Mouse (Mus musculus) CH12.LX (cell line): ENCODE results near the gene Prpsap2. TPM values are rescaled to one million over a fixed set of nuclear protein-coding genes. Genes with fewer than 3 reads are reported as not detected.

Source experiments
- DNase-seq: peaks from one replicate; pipeline ENCODE4 v3.0.0-alpha.2; 2013; ENCODE audit errors: extremely low read depth
- H3K27ac ChIP-seq: 2 replicates; pipeline ENCODE4 v1.5.1; 2012; ENCODE audit warnings: low read depth, mild to moderate bottlenecking, control low read depth, moderate library complexity; ENCODE audit not compliant: insufficient read depth
- H3K27me3 ChIP-seq: replicated peaks from 2 replicates; pipeline ENCODE3; 2012; ENCODE audit warnings: inconsistent platforms
- H3K36me3 ChIP-seq, 2 experiments: replicated peaks in 1 of 2; 2 replicates each; pipeline versions ENCODE3 to v1.6.1; 2012; ENCODE audit warnings: inconsistent platforms in 1 of 2, low read length in 1 of 2, mild to moderate bottlenecking in 1 of 2, mixed read lengths in 1 of 2, moderate library complexity in 1 of 2; ENCODE audit not compliant: control insufficient read depth in 1 of 2, insufficient read depth in 1 of 2
- H3K4me1 ChIP-seq, 2 experiments: 2 replicates each; pipeline ENCODE4 v1.6.1; 2012; ENCODE audit warnings: inconsistent platforms in 1 of 2, moderate library complexity in 1 of 2; ENCODE audit not compliant: insufficient read depth in 2 of 2, control insufficient read depth in 1 of 2
- H3K4me2 ChIP-seq: 2 replicates; pipeline ENCODE4 v1.6.1; 2012; ENCODE audit warnings: low read depth, mild to moderate bottlenecking, control low read depth; ENCODE audit not compliant: poor library complexity, insufficient read depth, severe bottlenecking
- H3K4me3 ChIP-seq, 3 experiments: fragments of 150-350 bp in 1 of 3; sonication (generic) in 1 of 3; replicated peaks in 1 of 3; 2 replicates each; pipeline versions ENCODE3 to v1.5.1; 2011 to 2012; ENCODE audit warnings: low read depth in 2 of 3, low read length in 2 of 3, mild to moderate bottlenecking in 2 of 3, moderate library complexity in 2 of 3, control low read depth in 1 of 3, improper control_type of control experiment in 1 of 3, inconsistent platforms in 1 of 3, mixed read lengths in 1 of 3; ENCODE audit not compliant: poor library complexity in 1 of 3
- H3K79me2 ChIP-seq: replicated peaks from 2 replicates; pipeline ENCODE4 v1.6.1; 2012; ENCODE audit warnings: mild to moderate bottlenecking, moderate library complexity; ENCODE audit not compliant: control insufficient read depth, poor library complexity, insufficient read depth, severe bottlenecking; ENCODE audit errors: extremely low read depth
- H3K9ac ChIP-seq: 2 replicates; pipeline ENCODE4 v1.6.1; 2012; ENCODE audit warnings: low read depth, mild to moderate bottlenecking, control low read depth, moderate library complexity; ENCODE audit not compliant: insufficient read depth
- H3K9me3 ChIP-seq: replicated peaks from 2 replicates; pipeline ENCODE3; 2012; ENCODE audit warnings: low read length, inconsistent platforms, mixed read lengths
- CHD1 ChIP-seq: IDR thresholded peaks from 2 replicates; pipeline ENCODE4 v1.6.1; 2012; ENCODE audit warnings: low read depth, low read length, improper control_type of control experiment, inconsistent platforms
- ELF1 ChIP-seq: IDR thresholded peaks from 2 replicates; pipeline ENCODE4 v1.6.1; 2014; ENCODE audit warnings: low read depth, mild to moderate bottlenecking, inconsistent platforms, low read length, improper control_type of control experiment
- EP300 ChIP-seq: IDR thresholded peaks from 2 replicates; pipeline ENCODE4 v1.6.1; 2011; ENCODE audit warnings: low read length, improper control_type of control experiment
- GABPA ChIP-seq: IDR thresholded peaks from 2 replicates; pipeline ENCODE4 v1.6.1; 2012; ENCODE audit warnings: low read depth, low read length, improper control_type of control experiment, inconsistent platforms; ENCODE audit not compliant: insufficient replicate concordance
- HCFC1 ChIP-seq: IDR thresholded peaks from 2 replicates; pipeline ENCODE4 v1.6.1; 2012; ENCODE audit warnings: low read depth, mild to moderate bottlenecking, inconsistent platforms, low read length, improper control_type of control experiment
- IRF4 ChIP-seq: IDR thresholded peaks from 2 replicates; pipeline ENCODE4 v1.6.1; 2014; ENCODE audit warnings: low read depth, mild to moderate bottlenecking, inconsistent platforms, low read length, improper control_type of control experiment
- KAT2A ChIP-seq: IDR thresholded peaks from 2 replicates; pipeline ENCODE4 v1.6.1; 2012; ENCODE audit warnings: low read length, improper control_type of control experiment, inconsistent platforms; ENCODE audit not compliant: insufficient replicate concordance
- MAFK ChIP-seq: IDR thresholded peaks from 2 replicates; pipeline ENCODE4 v1.6.1; 2011; ENCODE audit warnings: low read length, improper control_type of control experiment; ENCODE audit not compliant: insufficient replicate concordance
- MAX ChIP-seq: IDR thresholded peaks from 2 replicates; pipeline ENCODE4 v1.6.1; 2011; ENCODE audit warnings: low read length, improper control_type of control experiment
- MAZ ChIP-seq: IDR thresholded peaks from 2 replicates; pipeline ENCODE4 v1.6.1; 2012; ENCODE audit warnings: low read depth, mild to moderate bottlenecking, inconsistent platforms, low read length, improper control_type of control experiment, moderate library complexity
- MEF2A ChIP-seq: IDR thresholded peaks from 2 replicates; pipeline ENCODE4 v1.6.1; 2014; ENCODE audit warnings: low read depth, mild to moderate bottlenecking, inconsistent platforms, low read length, improper control_type of control experiment, borderline replicate concordance
- MXI1 ChIP-seq: IDR thresholded peaks from 2 replicates; pipeline ENCODE4 v1.6.1; 2011; ENCODE audit warnings: mild to moderate bottlenecking, low read depth, low read length, improper control_type of control experiment
- NELFE ChIP-seq: IDR thresholded peaks from 2 replicates; pipeline ENCODE4 v1.6.1; 2011; ENCODE audit warnings: low read depth, low read length, improper control_type of control experiment
- PAX5 ChIP-seq: IDR thresholded peaks from 2 replicates; pipeline ENCODE4 v1.6.1; 2012; ENCODE audit warnings: low read length, inconsistent platforms, mixed read lengths
- SMC3 ChIP-seq: IDR thresholded peaks from 2 replicates; pipeline ENCODE4 v1.6.1; 2011; ENCODE audit warnings: low read depth, low read length, improper control_type of control experiment
- USF2 ChIP-seq: conservative IDR thresholded peaks from 2 replicates; pipeline ENCODE4 v1.6.1; 2011; ENCODE audit warnings: low read depth, low read length, improper control_type of control experiment
- ZC3H11A ChIP-seq: IDR thresholded peaks from 2 replicates; pipeline ENCODE4 v1.6.1; 2012; ENCODE audit warnings: low read depth, mild to moderate bottlenecking, inconsistent platforms, low read length, improper control_type of control experiment
- ZNF384 ChIP-seq: IDR thresholded peaks from 2 replicates; pipeline ENCODE4 v1.6.1; 2012; ENCODE audit warnings: low read depth, low read length, improper control_type of control experiment, inconsistent platforms
- dilution Hi-C: fragments of 300-500 bp; cut with MboI; formaldehyde crosslinking; loops from 2 replicates; pipeline ENCODE4 v1.14.3; 2020; ENCODE audit warnings: low sequenced_read_pairs; ENCODE audit not compliant: extremely low pct_unique_long_range_greater_than_20kb, extremely low pct_ligation_motif_present
- in situ Hi-C: fragments of 300-500 bp; cut with MboI; formaldehyde crosslinking; loops from 3 replicates; pipeline ENCODE4 v1.14.3; 2019; ENCODE audit warnings: low sequenced_read_pairs, low pct_ligation_motif_present, low pct_unique_long_range_greater_than_20kb, mixed read lengths
- polyA plus RNA-seq: library from polyadenylated mRNA; unstranded; fragments of >175 nt; gene quantifications from 2 replicates; pipeline ENCODE4 v1.2.1, GENCODE M21; 2012; ENCODE audit warnings: low read depth; ENCODE audit not compliant: insufficient read length
- total RNA-seq, 2 experiments: library from RNA; depleted of rRNA; stranded (reverse); fragments of 300-350 nt in 1 of 2; fragments of >200 nt in 1 of 2; gene quantifications; 2 replicates each; pipeline ENCODE4 v1.2.3; 2012 to 2014

Prpsap2 gene
- total and polyA plus RNA-seq, 3 experiments, result 67.5 to 150 (median 85.6) TPM

DNA sequence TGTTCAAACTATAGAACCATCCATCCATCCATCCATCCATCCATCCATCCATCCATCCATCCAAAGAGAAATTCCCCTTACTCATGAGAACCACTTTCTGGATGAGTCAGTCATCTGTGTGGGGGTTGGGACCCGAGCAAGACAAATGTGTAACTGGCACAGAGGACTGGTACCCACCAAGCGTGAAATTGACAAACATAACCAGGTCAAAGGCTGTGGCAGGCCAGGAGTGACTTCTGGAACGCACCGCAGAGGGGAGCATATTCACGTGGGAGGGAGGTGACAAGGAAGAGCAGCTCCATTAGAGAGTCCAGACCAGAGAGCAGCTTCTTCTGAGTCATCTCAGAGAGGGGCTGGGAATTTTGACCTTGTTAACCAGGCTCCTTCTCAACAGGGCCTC lies 39.8 kb downstream of the Prpsap2 start:
- H3K9ac ChIP-seq, result no peak overlapping the region
- no peaks in the 10 kb centered on the region for H3K27me3 ChIP-seq
- in situ Hi-C loops (loop anchor here (10.0 kb wide), 1 partner anchor 367 kb away; no protein-coding TSS in a partner anchor), dilution Hi-C loops (no loop called here)
- no peaks in the 10 kb centered on the region for H3K9me3 ChIP-seq
- H3K27ac ChIP-seq, result no peak overlapping the region
- no peak for DNase-seq
- peaks cover 2 to 29% of the 10 kb centered on the region in 2 experiments for H3K36me3 ChIP-seq
- H3K79me2 ChIP-seq, result no peaks in the 10 kb centered on the region
- H3K4me3 ChIP-seq, result no peak overlapping the region
- H3K4me2 ChIP-seq, result no peak overlapping the region
- H3K4me1 ChIP-seq, result peaks cover 0 to 7% of the 10 kb centered on the region in 2 experiments; a peak in 1 of 4 replicates
- TF ChIP-seq ZNF384 (no peak), GABPA (no peak), MAZ (no peak), ELF1 (no peak)

DNA sequence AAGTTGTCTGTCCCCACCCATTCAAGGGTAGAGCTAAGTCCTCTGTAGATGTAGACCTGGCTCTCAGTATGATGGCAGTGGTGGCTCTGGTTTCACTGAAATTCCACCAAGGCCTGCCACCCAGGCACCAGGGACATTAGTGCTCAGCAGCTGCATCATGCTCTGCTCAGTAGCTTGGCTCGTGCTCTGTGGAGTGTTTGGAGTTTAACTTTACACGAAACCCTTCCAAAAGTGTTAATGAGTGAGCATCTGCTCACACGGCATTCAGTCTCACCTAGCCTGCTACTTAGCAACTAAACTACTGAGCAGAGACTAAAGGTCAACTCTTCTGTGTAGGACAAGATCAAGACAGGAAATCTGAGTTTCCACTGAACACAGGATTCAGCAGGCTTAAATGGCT lies 41.3 kb downstream of the Prpsap2 start, which contains the start of gene Slc5a10:
Gene Slc5a10 (minus strand): TSS at position 191 of the 400 bp plus-strand sequence.
- Histone ChIP-seq H3K27me3 (no peaks in the 10 kb centered on the region), H3K36me3 (peaks cover 0 to 14% of the 10 kb centered on the region in 2 experiments), H3K4me2 (no peak within 1 kb of the TSS), H3K4me1 (peaks cover 0 to 7% of the 10 kb centered on the region in 2 experiments; a peak in 1 of 4 replicates), H3K9ac (no peak within 1 kb of the TSS), H3K9me3 (no peaks in the 10 kb centered on the region), H3K79me2 (no peaks in the 10 kb centered on the region), H3K4me3 (no peak within 1 kb of the TSS), H3K27ac (no peak within 1 kb of the TSS)
- in situ Hi-C loops, result loop anchor here (10.0 kb wide), 1 partner anchor 366 kb away; no protein-coding TSS in a partner anchor
- TF ChIP-seq GABPA (no peak), USF2 (no peak)
- dilution Hi-C loops, result no loop called here
- DNase-seq, result no peak

DNA sequence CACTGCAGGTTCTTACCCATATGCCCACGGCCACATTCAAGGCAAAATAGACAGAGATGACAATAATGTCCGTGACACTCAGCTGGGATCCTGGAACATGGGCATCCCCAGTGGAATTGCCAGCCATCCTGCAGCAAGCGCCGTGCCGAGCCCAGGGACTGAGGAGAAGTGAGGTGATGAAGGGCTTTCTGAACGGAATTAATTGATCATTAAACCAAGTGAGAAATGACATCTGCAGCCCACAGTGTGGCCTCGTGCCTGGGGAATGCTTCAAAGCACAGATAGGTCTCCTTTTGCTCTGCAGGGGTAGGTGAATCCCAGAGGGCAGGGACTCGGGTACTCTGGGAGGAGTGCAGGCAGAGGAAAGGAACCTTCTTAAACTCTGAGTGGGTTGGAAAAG lies 42.1 kb downstream of the Prpsap2 start:
- no peaks in the 10 kb centered on the region for H3K27me3 ChIP-seq
- dilution Hi-C loops (no loop called here), in situ Hi-C loops (loop anchor here (5.0 to 10.0 kb wide), 4 partner anchors 98 to 365 kb away; partner anchors contain the start of gene B9d1)
- H3K4me3 ChIP-seq, result no peak overlapping the region
- no peak overlapping the region for H3K27ac ChIP-seq
- no peak overlapping the region for H3K9ac ChIP-seq
- no peak overlapping the region for H3K4me2 ChIP-seq
- DNase-seq, result no peak
- H3K36me3 ChIP-seq, result peaks cover 0 to 6% of the 10 kb centered on the region in 2 experiments
- H3K79me2 ChIP-seq, result no peaks in the 10 kb centered on the region
- no peak for TF ChIP-seq MEF2A
- TF ChIP-seq PAX5, result no peak
- TF ChIP-seq HCFC1, result no peak
- TF ChIP-seq ZC3H11A, result no peak
- no peak for TF ChIP-seq MAFK
- TF ChIP-seq EP300, result no peak
- TF ChIP-seq MAX, result no peak
- TF ChIP-seq IRF4, result no peak
- TF ChIP-seq CHD1, result no peak
- no peak for TF ChIP-seq NELFE
- TF ChIP-seq MXI1, result no peak
- TF ChIP-seq KAT2A, result no peak
- TF ChIP-seq SMC3, result no peak
- H3K4me1 ChIP-seq, result peaks cover 0 to 11% of the 10 kb centered on the region in 2 experiments; a peak in 2 of 4 replicates
- no peaks in the 10 kb centered on the region for H3K9me3 ChIP-seq
